Mouse (Mus musculus) heart, adult 2 months (tissue): ENCODE results near the gene Acss2.

Experiments
- CTCF ChIP-seq: fragments of 200-600 bp; IDR thresholded peaks from 2 replicates; pipeline ENCODE4 v1.8.1; 2022; ENCODE audit warnings: antibody characterized with exemption, mild to moderate bottlenecking, moderate library complexity
- POLR2A ChIP-seq: fragments of 200-500 bp; IDR thresholded peaks from 2 replicates; pipeline ENCODE4 v1.6.1; 2011; ENCODE audit warnings: mild to moderate bottlenecking, low read depth, low read length, control low read depth; ENCODE audit not compliant: insufficient read depth

- TF ChIP-seq CTCF (peak; percentile 96), POLR2A (peak; percentile 70)
Observed at GRCm38 (mm10) chr2:155517455-155518423, at the start of gene Acss2, which contains the start of gene Ggt7.
